Mouse (Mus musculus): ENCODE results near the gene Ccdc88a. TPM values are rescaled to one million over a fixed set of nuclear protein-coding genes. Genes with fewer than 3 reads are reported as not detected.

The Ccdc88a gene
- polyA plus RNA-seq, 1 experiment from 2014 or later = 19.5 TPM

GRCm38 (mm10) chr11:29428774-29429173 is 55.3 kb downstream of the Ccdc88a start:
- Histone ChIP-seq H3K27me3 (ENCODE audit: insufficient read depth, low read length) (no peaks in the 10 kb centered on the region), H3K36me3 (ENCODE audit: insufficient read depth, low read length) (no peaks in the 10 kb centered on the region; the same call in 1 of the 2 replicates), H3K9me3 (replicated peaks; ENCODE audit: low read length) (no peaks in the 10 kb centered on the region), H3K27ac (no peak overlapping the region), H3K4me2 (ENCODE audit: low read length) (no peak overlapping the region), H3K4me3 (replicated peaks; ENCODE audit: low read depth, low read length) (no peak overlapping the region), H3K9ac (ENCODE audit: low read depth, low read length) (no peak overlapping the region), H3K4me1 (replicated peaks; ENCODE audit: insufficient read depth, low read length) (no peaks in the 10 kb centered on the region)
- no peak for TF ChIP-seq CTCF (IDR thresholded peaks at IDR 0.05; ENCODE audit: low read depth)
- DNase-seq (ENCODE audit: low spot score) (no peak), ATAC-seq (replicated peaks; ENCODE audit: low FRiP score, low read depth) (no peak)
- WGBS = 83% methylated on average over 3 of the region's 3 CpGs

GRCm38 (mm10) chr11:29431011-29431410 is 57.6 kb downstream of the Ccdc88a start:
- no peaks in the 10 kb centered on the region; the same call in 1 of the 2 replicates for H3K36me3 ChIP-seq (ENCODE audit: insufficient read depth, low read length)
- H3K9me3 ChIP-seq (replicated peaks; ENCODE audit: low read length) = no peaks in the 10 kb centered on the region
- WGBS = 86% methylated on average over 1 of the region's 1 CpGs
- H3K9ac ChIP-seq (ENCODE audit: low read depth, low read length) = no peak overlapping the region
- no peak overlapping the region for H3K27ac ChIP-seq
- DNase-seq (ENCODE audit: low spot score) (no peak), ATAC-seq (replicated peaks; ENCODE audit: low FRiP score, low read depth) (no peak)
- H3K4me3 ChIP-seq (replicated peaks; ENCODE audit: low read depth, low read length) = no peak overlapping the region
- H3K4me1 ChIP-seq (replicated peaks; ENCODE audit: insufficient read depth, low read length) = no peaks in the 10 kb centered on the region
- no peak for TF ChIP-seq CTCF (IDR thresholded peaks at IDR 0.05; ENCODE audit: low read depth)
- no peak overlapping the region for H3K4me2 ChIP-seq (ENCODE audit: low read length)
- H3K27me3 ChIP-seq (ENCODE audit: insufficient read depth, low read length) = no peaks in the 10 kb centered on the region

- Histone ChIP-seq H3K9me3 (replicated peaks; ENCODE audit: low read length) (no peaks in the 10 kb centered on the region), H3K4me3 (replicated peaks; ENCODE audit: low read depth, low read length) (no peak overlapping the region), H3K9ac (ENCODE audit: low read depth, low read length) (no peak overlapping the region), H3K4me1 (replicated peaks; ENCODE audit: insufficient read depth, low read length) (no peaks in the 10 kb centered on the region), H3K27ac (no peak overlapping the region), H3K4me2 (ENCODE audit: low read length) (no peak overlapping the region), H3K27me3 (ENCODE audit: insufficient read depth, low read length) (no peaks in the 10 kb centered on the region), H3K36me3 (ENCODE audit: insufficient read depth, low read length) (no peaks in the 10 kb centered on the region; the same call in 1 of the 2 replicates)
- no peak for TF ChIP-seq CTCF (IDR thresholded peaks at IDR 0.05; ENCODE audit: low read depth)
- no peak for DNase-seq (ENCODE audit: low spot score)
- ATAC-seq (replicated peaks; ENCODE audit: low FRiP score, low read depth) = no peak
- 88% methylated on average over 2 of the region's 2 CpGs for WGBS
Observed at GRCm38 (mm10) chr11:29448741-29449140, 75.3 kb downstream of the Ccdc88a start.

GRCm38 (mm10) chr11:29474676-29475075 is 101.2 kb downstream of the Ccdc88a start:
- H3K4me3 ChIP-seq (replicated peaks; ENCODE audit: low read depth, low read length) = no peak overlapping the region
- H3K36me3 ChIP-seq (ENCODE audit: insufficient read depth, low read length) = 0 out of 2 replicates have a peak, but pooled peaks cover 4% of the 10 kb centered on the region
- no peaks in the 10 kb centered on the region for H3K27me3 ChIP-seq (ENCODE audit: insufficient read depth, low read length)
- ATAC-seq (replicated peaks; ENCODE audit: low FRiP score, low read depth) (no peak), DNase-seq (ENCODE audit: low spot score) (no peak)
- no peaks in the 10 kb centered on the region for H3K9me3 ChIP-seq (replicated peaks; ENCODE audit: low read length)
- no peak overlapping the region for H3K4me2 ChIP-seq (ENCODE audit: low read length)
- H3K4me1 ChIP-seq (replicated peaks; ENCODE audit: insufficient read depth, low read length) = no peaks in the 10 kb centered on the region
- TF ChIP-seq CTCF (IDR thresholded peaks at IDR 0.05; ENCODE audit: low read depth) = no peak
- no peak overlapping the region for H3K9ac ChIP-seq (ENCODE audit: low read depth, low read length)
- H3K27ac ChIP-seq = no peak overlapping the region

- ATAC-seq (replicated peaks; ENCODE audit: low FRiP score, low read depth) = no peak
- Histone ChIP-seq H3K4me1 (replicated peaks; ENCODE audit: insufficient read depth, low read length) (no peaks in the 10 kb centered on the region), H3K9ac (ENCODE audit: low read depth, low read length) (no peak overlapping the region), H3K27ac (no peak overlapping the region), H3K4me2 (ENCODE audit: low read length) (no peak overlapping the region), H3K4me3 (replicated peaks; ENCODE audit: low read depth, low read length) (no peak overlapping the region), H3K9me3 (replicated peaks; ENCODE audit: low read length) (no peaks in the 10 kb centered on the region), H3K27me3 (ENCODE audit: insufficient read depth, low read length) (no peaks in the 10 kb centered on the region), H3K36me3 (ENCODE audit: insufficient read depth, low read length) (no peaks in the 10 kb centered on the region)
- no peak for TF ChIP-seq CTCF (IDR thresholded peaks at IDR 0.05; ENCODE audit: low read depth)
- DNase-seq (ENCODE audit: low spot score) = no peak
- WGBS = 94% methylated on average over 1 of the region's 1 CpGs
Observed at GRCm38 (mm10) chr11:29493135-29493534, 119.7 kb downstream of the Ccdc88a start.

- no peaks in the 10 kb centered on the region for H3K9me3 ChIP-seq (replicated peaks; ENCODE audit: low read length)
- DNase-seq (ENCODE audit: low spot score) (no peak), ATAC-seq (replicated peaks; ENCODE audit: low FRiP score, low read depth) (no peak)
- no peak overlapping the region for H3K9ac ChIP-seq (ENCODE audit: low read depth, low read length)
- WGBS = 85% methylated on average over 3 of the region's 3 CpGs
- no peak overlapping the region for H3K4me2 ChIP-seq (ENCODE audit: low read length)
- H3K36me3 ChIP-seq (ENCODE audit: insufficient read depth, low read length) = peaks cover 10% of the 10 kb centered on the region; the same call in 1 of the 2 replicates
- no peak overlapping the region for H3K4me3 ChIP-seq (replicated peaks; ENCODE audit: low read depth, low read length)
- no peaks in the 10 kb centered on the region for H3K27me3 ChIP-seq (ENCODE audit: insufficient read depth, low read length)
- TF ChIP-seq CTCF (IDR thresholded peaks at IDR 0.05; ENCODE audit: low read depth) = no peak
- H3K4me1 ChIP-seq (replicated peaks; ENCODE audit: insufficient read depth, low read length) = no peaks in the 10 kb centered on the region
- H3K27ac ChIP-seq = no peak overlapping the region
Observed at GRCm38 (mm10) chr11:29496962-29497361, 123.5 kb downstream of the Ccdc88a start.

Measured in kidney, postnatal 0 days (tissue).